Mouse (Mus musculus): ENCODE results near the gene Sorcs2. TPM values are rescaled to one million over a fixed set of nuclear protein-coding genes. Genes with fewer than 3 reads are reported as not detected.

Gene Sorcs2
- total RNA-seq, 4 experiments from 2014 or later = 46.9 to 54.4 (median 48.9) TPM

- no peak for DNase-seq (ENCODE audit: low spot score in 2 of 2)
Observed at GRCm38 (mm10) chr5:36081021-36081420, 316.9 kb downstream of the Sorcs2 start.

GRCm38 (mm10) chr5:36075172-36076074 lies 322.5 kb downstream of the Sorcs2 start:
- no peak for DNase-seq (ENCODE audit: low spot score in 2 of 2)

GRCm38 (mm10) chr5:36069503-36070360 lies 328.2 kb downstream of the Sorcs2 start:
- DNase-seq (ENCODE audit: low spot score in 2 of 2) = peak; percentile 38 to 48

- no peak for DNase-seq (ENCODE audit: low spot score in 2 of 2)
Observed at GRCm38 (mm10) chr5:36067651-36068181, 330.2 kb downstream of the Sorcs2 start.

GRCm38 (mm10) chr5:36057804-36058322 lies 340.1 kb downstream of the Sorcs2 start:
- DNase-seq (ENCODE audit: low spot score in 2 of 2) = no peak

GRCm38 (mm10) chr5:36056921-36057320 lies 341.0 kb downstream of the Sorcs2 start:
- no peak for DNase-seq (ENCODE audit: low spot score in 2 of 2)

GRCm38 (mm10) chr5:36055876-36056275 lies 342.1 kb downstream of the Sorcs2 start:
- no peak for DNase-seq (ENCODE audit: low spot score in 2 of 2)

GRCm38 (mm10) chr5:36054498-36054897 lies 343.4 kb downstream of the Sorcs2 start:
- no peak for DNase-seq (ENCODE audit: low spot score in 2 of 2)

- DNase-seq (ENCODE audit: low spot score in 2 of 2) = no peak
Observed at GRCm38 (mm10) chr5:36043154-36043553, 354.8 kb downstream of the Sorcs2 start.

- no peak for DNase-seq (ENCODE audit: low spot score in 2 of 2)
Observed at GRCm38 (mm10) chr5:36041756-36042155, 356.2 kb downstream of the Sorcs2 start.

- no peak for DNase-seq (ENCODE audit: low spot score in 2 of 2)
Observed at GRCm38 (mm10) chr5:36041236-36041562, 356.7 kb downstream of the Sorcs2 start.

- no peak for DNase-seq (ENCODE audit: low spot score in 2 of 2)
Observed at GRCm38 (mm10) chr5:36040398-36041235, 357.3 kb downstream of the Sorcs2 start.

GRCm38 (mm10) chr5:36039596-36039995 lies 358.3 kb downstream of the Sorcs2 start:
- no peak for DNase-seq (ENCODE audit: low spot score in 2 of 2)

- DNase-seq (ENCODE audit: low spot score in 2 of 2) = peak in 1 of 2 experiments; percentile 48
Observed at GRCm38 (mm10) chr5:36033531-36034426, 364.2 kb downstream of the Sorcs2 start.

GRCm38 (mm10) chr5:36025076-36025475 lies 372.9 kb downstream of the Sorcs2 start:
- DNase-seq (ENCODE audit: low spot score in 2 of 2) = no peak

- DNase-seq (ENCODE audit: low spot score in 2 of 2) = peak in 1 of 2 experiments; percentile 18
Observed at GRCm38 (mm10) chr5:36024003-36024685, 373.8 kb downstream of the Sorcs2 start.

- no peak for DNase-seq (ENCODE audit: low spot score in 2 of 2)
Observed at GRCm38 (mm10) chr5:36022361-36022760, 375.6 kb downstream of the Sorcs2 start.

- DNase-seq (ENCODE audit: low spot score in 2 of 2) = no peak
Observed at GRCm38 (mm10) chr5:36021091-36021490, 376.8 kb downstream of the Sorcs2 start.

GRCm38 (mm10) chr5:36018366-36018765 lies 379.6 kb downstream of the Sorcs2 start:
- no peak for DNase-seq (ENCODE audit: low spot score in 2 of 2)
